Mouse (Mus musculus) layer of hippocampus, adult 18-20 months (tissue): ENCODE data around the gene Ogdh. TPM values are rescaled to one million over a fixed set of nuclear protein-coding genes. Genes with fewer than 3 reads are reported as not detected.

ENCODE experiments used
- DNase-seq, 2 experiments: peaks; one replicate each; pipeline ENCODE4 v3.0.0; 2022; ENCODE audit warnings: low spot score in 2 of 2
- total RNA-seq, 2 experiments: library from RNA; stranded (reverse); gene quantifications; 2 replicates each; pipeline ENCODE4 v1.2.3; 2021

The Ogdh gene
- total RNA-seq, 2 experiments from 2014 or later, result 212 to 218 TPM

DNA sequence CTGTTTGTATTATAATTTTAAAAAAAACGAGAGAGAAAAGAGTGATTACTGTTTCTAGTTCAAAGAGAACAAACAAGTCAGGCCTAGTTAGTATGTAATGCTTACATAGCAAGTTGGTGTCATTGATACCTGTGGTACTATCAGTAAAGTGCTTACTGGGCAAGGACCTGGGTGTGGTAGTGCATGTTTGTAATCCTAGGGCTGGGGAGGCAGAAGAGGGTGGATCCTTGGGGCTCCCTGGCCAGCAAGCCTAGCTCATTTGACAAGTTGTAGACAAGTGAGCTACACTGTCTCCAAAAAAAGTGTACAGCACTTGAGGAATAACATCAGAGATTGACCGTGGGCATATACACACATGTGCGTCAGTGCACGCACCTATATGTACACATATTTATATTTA, 3.2 kb downstream of the Ogdh start:
- DNase-seq, result no peak

DNA sequence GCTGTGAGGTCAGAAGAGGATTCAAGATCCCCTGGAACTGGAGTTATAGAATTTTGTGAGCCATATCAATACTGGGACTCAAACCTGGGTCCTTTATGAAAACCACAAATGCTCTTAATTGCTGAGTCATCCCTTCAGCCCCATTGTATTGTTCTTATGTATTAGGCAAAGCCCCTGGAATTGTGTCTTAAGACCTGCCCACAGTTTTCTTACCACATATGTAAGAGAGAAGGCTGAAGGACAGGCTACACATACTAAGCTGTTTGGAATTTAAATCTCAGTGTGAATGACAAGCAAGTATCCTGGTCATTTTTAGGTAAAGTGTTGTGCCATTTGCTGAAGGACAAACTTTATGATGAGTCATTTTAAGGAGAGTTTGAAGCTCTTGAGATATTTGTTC, 4.6 kb downstream of the Ogdh start:
- DNase-seq, result no peak

DNA sequence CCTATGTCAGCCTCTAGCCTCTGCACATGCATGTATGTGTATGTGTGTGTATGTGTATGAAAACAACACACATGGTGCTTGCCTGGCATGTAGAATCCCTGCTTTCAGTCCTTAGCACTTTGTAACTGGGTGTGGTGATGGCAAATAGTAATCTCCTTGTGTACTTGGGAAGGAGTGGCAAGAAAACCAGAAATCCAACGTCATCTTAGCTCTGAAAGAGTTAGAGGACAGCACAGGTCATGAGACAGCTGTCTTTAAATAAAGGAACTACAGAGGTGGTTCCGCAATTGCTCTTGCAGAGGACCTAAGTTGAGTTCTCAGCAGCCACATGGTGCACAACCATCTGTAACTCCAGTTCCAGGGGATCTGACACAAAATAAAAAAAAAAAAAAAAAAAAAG, 8.0 kb downstream of the Ogdh start:
- DNase-seq, result no peak

DNA sequence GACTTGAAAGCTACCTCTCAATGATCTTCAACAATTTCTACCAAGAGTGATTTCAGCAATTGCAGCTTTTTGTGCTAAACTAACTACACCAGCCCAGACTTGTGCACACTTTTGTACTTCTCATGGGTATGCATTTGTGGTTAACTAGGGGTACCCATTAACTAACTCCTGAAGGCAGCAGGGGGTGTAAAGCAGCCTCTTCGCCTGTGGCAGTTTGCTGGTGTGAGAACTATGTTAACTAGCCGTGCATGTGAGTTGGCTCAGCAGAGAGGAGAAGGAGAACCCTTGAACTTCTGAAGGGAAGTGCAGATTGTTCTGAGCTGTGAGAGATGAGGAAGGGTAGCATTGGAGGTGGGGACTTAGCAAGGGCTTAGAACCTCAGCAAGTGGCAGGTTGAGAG, 11.4 kb downstream of the Ogdh start:
- DNase-seq, result no peak

DNA sequence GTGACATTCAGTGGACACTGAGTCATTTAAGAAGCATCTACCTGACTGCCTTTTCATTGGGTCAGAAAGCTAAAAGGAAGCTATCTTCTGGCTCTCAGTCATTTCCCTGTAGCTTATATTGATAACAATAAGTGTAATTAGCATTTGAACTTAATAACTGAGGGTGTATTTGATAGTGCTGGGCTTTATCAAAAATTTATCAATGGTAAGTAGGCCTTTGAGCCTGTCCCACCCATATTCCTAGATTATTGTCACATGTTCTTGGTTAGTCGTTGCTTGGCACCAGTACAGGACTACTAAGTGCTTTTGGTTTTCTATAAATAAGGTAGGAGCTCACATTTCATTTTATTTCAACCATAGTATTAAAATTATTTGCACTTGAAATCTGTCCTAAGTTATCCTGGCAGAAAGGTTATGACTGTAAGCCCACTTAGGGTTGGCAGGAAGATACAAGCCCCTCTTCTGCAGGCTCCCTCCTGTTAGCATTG, 14.6 kb downstream of the Ogdh start:
- no peak for DNase-seq

DNA sequence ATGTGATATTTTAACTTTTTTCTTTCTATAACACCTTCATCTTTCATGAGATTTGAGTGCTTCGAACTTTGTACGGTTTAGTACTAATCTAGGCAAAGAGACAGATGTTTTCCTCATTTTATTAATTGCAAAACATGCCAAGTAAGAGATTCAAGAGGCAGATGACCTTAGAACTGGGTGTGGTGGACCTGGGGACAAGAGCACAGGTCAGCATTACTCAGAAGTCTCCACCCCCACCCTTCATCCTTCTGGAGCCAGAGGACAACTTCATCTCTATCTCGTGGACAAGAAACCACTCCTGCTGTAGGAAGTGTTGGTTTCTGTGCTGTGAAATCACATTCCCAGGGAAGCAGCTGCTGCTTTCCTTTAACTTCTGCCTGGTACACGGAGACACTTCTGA, 16.7 kb downstream of the Ogdh start:
- DNase-seq, result no peak

DNA sequence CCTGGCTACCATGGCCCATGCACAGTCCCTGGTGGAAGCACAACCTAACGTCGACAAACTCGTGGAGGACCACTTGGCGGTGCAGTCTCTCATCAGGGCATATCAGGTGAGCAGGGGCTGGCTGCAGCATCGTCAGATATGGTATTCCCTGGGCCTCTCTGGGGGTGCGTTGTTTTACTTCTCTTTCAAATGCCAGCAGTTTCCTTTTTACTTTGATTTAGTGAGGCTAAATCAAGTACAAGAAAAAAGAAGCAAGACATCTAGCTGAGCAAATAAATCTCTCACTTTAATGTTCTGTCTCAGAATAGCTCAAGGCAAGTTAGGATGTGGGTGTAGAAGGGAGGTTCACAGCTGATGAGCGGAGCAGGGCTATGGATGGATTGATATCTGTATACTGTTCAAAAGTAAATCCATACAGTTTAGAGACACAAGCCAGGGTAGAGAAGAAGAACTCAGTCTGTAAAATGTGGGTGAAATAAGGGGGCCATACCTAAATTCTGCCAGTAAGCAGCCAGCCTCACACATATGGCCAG, 22.5 kb downstream of the Ogdh start:
- no peak for DNase-seq

DNA sequence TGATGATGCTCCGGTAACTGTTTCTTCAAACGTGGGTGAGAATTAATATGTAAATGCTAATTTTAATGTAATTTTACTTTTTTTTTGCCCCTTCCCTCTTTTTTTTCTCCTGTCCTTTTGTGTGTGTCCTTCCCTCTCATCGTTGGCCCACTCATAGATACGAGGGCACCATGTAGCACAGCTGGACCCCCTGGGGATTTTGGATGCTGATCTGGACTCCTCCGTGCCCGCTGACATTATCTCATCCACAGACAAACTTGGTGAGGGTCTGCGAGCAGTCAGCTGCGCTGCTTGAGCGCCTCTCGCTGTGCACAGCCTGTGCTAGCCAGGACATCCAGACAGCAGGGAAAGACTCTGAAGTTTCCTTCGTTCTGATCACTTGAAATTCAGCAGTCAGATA, 25.4 kb downstream of the Ogdh start:
- no peak for DNase-seq

DNA sequence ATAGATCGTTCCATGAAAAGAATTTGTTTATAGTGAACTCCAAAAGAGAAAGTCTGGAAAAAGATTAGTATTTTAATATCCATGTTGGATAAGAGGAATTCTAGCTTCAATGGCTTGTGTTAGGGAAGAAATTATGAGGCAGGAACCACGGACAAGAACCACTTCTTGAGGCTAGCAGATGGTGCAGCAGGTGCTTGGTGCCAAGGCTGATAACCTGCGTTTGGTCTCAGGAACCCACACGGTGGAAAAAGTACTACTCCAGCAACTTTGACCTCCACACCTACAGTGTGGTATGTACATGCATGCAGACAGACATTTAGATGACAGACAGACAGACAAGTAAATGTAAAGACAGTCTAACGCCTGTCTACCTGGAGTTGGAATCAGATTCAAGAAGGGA, 27.1 kb downstream of the Ogdh start:
- no peak for DNase-seq

DNA sequence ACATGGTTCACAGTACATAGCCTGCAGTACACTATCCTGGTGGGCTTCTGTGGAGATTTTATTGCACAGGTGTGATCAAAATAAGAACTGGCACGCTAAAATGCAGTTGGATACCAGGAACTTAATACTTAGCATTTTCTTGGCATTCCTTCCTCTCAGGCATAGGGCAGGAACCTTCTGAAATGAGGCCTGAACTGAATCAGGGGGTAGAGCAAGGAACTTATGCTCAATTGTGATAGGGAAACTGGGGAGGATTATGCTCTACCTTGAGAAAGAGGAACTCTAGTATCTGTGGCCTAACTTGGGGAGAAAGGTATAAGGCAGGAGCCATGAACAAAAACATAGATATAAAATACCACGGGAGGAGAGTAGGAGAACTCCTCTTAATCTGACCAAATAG, 27.9 kb downstream of the Ogdh start:
- DNase-seq, result no peak

DNA sequence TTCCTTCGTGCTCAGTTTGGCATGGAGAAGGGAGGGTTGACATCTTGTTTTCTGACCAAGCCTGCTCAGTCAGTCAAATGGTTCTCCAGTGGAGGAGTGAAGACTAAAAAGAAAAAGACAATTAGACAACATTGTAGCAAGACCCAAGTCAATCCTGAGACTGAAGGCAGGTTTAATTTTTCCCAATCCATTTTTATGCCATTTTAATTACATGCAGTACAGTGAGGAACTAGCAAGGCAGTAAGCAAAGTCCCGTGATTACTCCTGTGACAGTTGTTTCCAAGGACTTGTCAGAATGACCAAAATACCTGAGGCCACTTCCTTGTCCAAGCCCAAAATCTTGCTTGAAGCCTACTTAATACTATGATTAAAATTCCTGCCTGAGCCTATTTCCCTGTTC, 30.7 kb downstream of the Ogdh start:
- DNase-seq, result no peak

DNA sequence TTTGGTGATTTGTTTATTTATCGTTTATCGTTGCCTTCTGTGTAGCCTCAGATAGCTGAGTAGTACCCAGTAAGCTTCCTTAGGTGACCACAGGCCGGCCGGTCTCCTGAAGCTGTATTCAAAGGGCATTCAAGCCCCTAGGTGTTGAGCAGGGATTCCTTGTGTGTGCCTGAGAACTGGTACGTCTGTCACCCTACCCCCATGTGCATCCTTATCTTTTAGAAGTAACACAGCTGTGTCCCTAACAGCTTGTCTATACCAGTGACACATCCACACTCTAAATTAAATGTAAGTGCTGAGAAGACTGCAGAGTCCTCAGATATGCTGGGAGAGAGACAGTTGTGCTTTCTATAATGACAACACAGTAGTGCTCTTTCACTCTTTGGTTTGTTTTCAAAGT, 31.9 kb downstream of the Ogdh start:
- no peak for DNase-seq

DNA sequence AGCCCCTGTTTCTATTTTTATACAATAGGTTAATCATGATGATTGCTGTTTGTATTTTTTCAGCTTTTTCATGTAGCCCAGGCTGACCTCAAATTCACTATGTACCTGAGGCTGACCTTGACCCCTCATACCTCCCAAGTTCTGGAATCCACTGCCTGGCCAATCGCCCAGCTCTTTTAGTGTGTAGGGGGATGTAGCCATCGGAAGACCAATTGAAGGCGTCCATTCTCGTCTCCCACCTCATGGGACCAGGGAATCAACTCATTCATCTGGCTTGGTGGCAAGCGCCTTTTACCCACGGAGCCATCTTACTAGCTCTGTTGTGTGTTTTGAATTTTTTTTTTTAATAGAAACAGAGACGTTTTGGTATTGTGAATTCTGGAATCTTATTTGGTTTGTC, 39.8 kb downstream of the Ogdh start:
- no peak for DNase-seq

DNA sequence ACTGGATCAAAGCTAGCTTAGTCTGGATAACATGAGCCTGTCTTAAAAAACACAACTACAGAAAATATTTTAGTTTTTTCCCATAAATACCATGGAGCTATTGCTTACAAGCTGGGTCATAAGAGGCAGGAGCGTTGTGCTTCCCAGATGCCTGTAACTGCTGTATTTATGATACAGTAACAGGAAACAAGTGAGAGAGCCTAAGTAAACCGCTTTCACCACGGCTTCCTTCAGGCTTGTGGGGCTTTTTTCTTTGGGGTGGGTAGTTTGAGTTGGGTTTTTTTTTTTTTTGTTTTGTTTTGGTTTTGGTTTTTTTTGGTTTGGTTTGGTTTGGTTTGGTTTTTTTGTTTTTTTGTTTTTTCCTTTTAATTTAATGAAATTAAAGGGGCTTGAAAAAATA, 41.2 kb downstream of the Ogdh start:
- DNase-seq, result no peak

DNA sequence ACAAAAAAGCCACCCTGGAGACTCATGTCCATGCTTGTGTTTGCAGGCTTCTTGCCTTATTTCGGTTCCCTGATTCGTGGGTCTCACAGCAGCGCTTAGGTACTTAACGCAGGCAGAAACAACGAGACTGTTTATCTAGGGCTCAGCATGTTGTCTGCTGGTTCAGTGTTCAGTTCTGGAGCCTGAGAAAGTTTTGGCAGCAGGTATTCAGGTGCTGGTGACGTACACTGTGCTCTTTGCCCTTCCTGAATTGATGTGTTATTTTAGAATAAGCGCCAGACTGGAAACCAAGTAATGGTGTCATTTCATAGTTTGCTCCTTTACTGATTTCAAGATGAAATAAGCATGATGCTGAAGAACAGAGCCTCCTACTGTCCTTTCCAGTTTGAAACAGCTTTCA, 42.0 kb downstream of the Ogdh start:
- no peak for DNase-seq

DNA sequence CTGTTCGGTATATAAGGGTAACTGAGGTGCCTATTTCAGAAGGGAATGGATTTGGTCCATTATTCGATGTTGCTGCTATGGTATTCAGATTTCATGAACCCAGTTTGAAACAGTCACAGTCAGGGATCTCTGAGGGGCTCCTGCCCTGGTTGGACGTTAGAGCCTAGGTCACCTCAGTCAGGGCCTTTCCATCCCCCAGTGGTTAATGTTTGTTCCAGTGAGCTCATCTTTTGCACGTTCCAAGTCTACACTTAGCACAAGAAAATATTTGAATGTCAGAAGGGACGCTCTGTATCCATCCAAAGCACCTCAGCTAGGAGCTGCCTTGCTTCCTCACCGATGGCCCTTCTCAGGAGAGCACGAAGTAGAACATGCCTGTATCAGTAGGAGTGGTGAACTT, 43.9 kb downstream of the Ogdh start:
- DNase-seq, result no peak

DNA sequence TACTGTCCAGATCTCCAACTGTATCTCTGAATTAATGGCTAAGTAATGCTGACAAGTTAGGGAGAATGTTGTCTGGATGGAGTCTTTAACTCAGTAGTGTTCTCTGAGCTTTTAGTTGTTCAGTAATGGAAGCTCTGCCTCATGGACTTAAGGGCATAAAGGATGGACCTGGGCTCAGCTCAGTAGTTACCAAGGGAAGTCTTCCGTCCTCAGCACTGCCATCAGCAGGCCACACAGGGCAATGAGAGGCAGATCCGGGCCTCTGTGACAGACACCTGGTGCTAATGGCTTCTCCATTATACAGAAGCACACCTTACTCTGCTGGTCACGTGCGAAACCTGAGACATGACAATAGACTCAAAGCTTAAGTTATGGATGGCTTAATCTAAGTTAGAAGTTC, 45.3 kb downstream of the Ogdh start:
- no peak for DNase-seq

DNA sequence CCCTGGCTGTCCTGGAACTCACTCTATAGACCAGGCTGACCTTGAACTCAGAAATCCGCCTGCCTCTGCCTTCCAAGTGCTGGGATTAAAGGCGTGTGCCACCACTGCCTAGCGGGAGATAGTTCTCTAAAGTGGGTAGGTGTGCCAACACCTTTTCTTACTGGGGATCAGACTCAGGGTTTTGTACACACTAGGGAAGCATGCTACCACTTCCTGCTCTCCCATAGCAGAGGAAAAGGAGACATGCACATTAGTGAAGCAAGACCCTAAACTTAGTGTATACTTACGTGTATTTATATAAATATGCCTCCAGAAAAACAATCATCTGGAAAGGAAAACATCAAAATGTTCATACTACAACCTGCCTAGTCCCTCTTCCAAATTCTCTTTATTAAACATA, 54.5 kb downstream of the Ogdh start:
- DNase-seq, result no peak

DNA sequence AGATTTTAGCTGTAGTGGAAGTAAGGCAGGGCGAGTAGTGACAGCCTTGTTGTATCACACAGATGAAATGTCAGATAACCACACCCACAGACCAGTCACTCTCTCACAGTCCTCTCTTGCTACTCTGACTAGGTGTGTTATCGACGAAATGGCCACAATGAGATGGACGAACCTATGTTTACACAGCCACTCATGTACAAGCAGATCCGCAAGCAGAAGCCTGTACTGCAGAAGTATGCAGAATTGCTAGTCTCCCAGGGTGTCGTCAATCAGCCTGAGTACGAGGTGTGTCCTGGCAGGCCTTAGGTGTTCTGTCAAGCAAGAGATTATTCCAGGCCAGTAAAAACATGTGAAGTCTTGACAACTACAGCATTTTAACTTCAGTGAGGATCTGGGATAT, 55.5 kb downstream of the Ogdh start:
- no peak for DNase-seq

DNA sequence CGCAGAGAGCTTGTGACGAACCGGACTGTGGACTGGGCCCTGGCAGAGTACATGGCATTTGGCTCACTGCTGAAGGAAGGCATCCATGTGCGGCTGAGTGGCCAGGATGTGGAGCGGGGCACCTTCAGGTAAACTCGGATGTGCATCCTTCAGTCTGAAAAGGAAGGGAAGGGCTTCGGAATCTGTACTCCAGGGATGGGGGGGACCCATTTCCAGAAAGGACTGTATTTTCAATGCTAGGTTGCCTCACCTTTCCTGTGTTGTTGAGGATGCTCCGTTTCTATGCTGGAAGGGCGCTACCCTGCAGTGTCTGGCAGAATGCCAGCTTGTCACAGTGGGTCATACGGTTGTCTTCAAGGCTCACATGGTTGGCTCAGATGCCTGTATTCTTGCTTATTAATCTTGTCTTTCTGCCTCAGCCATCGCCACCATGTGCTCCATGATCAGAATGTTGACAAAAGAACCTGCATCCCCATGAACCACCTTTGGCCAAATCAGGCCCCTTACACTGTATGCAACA, 57.3 kb downstream of the Ogdh start:
- no peak for DNase-seq

DNA sequence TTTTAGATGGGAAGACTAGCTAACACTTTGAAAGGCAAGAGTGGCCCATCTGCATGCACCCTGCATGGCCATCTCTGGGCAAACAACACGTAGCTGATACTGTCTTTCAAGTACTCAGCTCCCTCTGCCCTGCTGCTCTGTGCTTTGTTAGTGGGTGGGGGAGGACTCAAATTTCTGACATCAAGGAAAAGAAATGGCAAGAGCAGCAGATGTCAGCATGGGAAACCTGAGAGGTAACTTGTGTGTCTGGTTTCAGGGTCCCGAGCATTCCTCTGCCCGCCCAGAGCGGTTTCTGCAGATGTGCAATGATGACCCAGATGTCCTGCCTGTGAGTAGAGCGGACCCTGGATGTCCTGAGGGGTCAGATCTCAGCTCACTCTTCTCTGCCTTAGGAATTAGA, 58.2 kb downstream of the Ogdh start:
- DNase-seq, result no peak

DNA sequence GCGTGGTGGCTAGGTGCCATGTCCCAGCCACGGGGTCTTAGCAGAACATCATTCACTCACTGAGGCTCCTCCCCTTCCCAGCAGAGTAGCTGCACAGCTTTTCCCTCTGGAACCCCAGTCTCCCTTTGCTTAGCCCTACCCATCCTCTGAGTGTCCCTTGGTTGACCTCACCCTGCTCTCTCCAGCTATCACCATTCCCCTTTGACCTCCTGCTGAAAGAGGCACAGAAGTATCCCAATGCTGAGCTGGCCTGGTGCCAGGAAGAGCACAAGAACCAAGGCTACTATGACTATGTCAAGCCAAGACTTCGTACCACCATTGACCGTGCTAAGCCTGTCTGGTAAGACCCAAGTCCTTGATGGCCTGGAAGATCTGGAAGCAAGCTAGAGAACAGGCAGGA, 63.7 kb downstream of the Ogdh start:
- no peak for DNase-seq

DNA sequence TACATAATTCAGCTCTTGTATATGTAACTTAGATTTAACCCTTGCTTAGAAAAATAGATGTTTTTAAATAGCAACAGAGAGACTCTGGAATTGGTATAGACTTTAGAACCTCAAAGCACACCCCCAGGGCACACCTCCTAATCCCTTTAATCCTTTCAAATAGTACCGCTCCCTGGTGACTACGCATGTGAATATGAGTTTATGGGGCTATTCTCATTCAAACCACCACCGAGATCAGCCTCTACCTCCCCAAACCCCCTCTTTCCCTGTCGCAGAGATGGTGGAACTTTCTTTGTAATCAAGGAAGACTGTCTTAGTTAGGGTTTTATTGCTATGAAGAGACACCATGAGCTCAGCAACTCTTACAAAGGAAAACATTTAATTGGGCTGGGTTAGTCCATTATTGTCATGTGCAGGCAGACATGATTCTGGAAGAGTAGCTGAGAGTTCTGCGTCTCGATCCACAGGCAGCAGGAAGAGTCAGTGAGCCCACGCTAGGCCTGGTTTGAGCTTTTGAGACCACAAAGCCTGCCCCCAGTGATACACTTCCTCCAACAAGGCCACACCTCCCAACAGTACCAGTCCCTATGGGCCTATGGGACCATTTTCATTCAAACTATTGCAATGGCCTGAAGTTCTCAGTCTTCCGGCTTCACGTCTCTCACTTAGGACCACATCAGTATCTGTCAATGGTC, 73.3 kb downstream of the Ogdh start:
- DNase-seq, result no peak
